Mouse (Mus musculus): ENCODE measurements around the gene Ublcp1. TPM values are rescaled to one million over a fixed set of nuclear protein-coding genes. Genes with fewer than 3 reads are reported as not detected.
"Not testable (repeated sequence)": the region's sequence is repeated elsewhere in the genome, so short reads cannot be mapped to it uniquely, and the experiment has no call there.

The Ublcp1 gene
- total RNA-seq, 2 experiments from 2014 or later, result 43.0 to 43.6 TPM

DNA sequence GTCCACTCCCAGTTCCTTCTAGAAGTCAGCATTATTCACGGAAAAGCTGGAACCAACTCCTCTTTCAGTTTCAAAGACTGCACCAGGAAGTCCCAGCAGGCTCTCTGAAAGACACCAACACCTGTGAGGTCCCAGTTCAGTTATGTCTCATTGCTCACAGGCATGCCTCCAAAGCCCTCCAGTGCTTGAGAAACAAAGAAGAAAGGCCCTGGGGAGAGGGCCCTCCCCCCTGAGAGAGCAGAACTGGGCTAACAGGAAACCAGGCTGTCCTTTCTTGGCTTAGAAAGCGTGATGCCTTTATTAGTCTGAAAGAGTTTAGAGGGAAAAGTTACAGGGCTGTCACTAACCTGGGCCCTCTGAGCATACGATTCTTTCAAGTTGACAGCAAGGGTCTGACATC lies 25.9 kb upstream of the Ublcp1 start:
- no peak for DNase-seq (ENCODE audit: extremely low spot score in 1 of 2, low spot score in 1 of 2)

DNA sequence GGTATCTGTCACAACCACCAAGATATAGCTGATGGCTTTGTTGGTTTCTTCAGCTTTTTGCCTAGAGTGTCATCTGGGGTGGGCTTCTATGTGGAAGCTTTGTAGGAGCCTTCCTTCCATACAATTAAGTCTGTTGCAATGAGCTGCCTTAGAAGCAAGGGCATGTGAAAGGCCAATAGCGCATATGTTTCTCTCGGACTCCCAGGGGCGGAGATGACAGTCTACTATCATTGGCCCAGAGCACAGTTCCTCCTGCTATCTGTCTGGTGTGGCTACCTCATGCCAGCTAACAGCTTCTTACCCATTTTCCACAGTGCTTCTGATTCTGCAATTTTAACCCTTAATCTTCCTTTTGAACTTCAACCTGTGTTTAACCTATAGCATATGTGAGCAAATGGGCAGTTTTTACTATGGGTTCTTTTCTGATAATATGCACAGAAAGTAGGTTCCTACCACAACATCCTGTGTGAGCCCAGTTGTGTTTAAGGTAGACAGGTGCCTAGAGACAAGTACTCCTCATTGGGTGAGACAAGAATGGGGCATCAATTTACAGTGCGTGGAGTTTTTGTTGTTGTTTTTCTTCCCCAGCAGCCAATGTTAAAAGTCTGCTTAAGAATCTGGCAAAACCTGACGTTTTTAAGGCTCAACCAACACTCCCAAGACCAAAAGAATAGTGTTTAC lies 24.5 kb upstream of the Ublcp1 start:
- DNase-seq (ENCODE audit: extremely low spot score in 1 of 2, low spot score in 1 of 2), result no peak

GRCm38 (mm10) chr11:44489117-44489516 lies 18.8 kb upstream of the Ublcp1 start:
- DNase-seq (ENCODE audit: extremely low spot score in 1 of 2, low spot score in 1 of 2), result no peak

- DNase-seq (ENCODE audit: extremely low spot score in 1 of 2, low spot score in 1 of 2), result no peak
Observed at GRCm38 (mm10) chr11:44485089-44485736, 14.9 kb upstream of the Ublcp1 start.

GRCm38 (mm10) chr11:44480246-44480645 lies 9.9 kb upstream of the Ublcp1 start:
- no peak for DNase-seq (ENCODE audit: extremely low spot score in 1 of 2, low spot score in 1 of 2)

- DNase-seq (ENCODE audit: extremely low spot score in 1 of 2, low spot score in 1 of 2), result no peak
Observed at GRCm38 (mm10) chr11:44478382-44478781, 8.1 kb upstream of the Ublcp1 start.

GRCm38 (mm10) chr11:44476445-44476844 lies 6.1 kb upstream of the Ublcp1 start:
- no peak for DNase-seq (ENCODE audit: extremely low spot score in 1 of 2, low spot score in 1 of 2)

GRCm38 (mm10) chr11:44475467-44475866 lies 5.2 kb upstream of the Ublcp1 start:
- no peak for DNase-seq (ENCODE audit: extremely low spot score in 1 of 2, low spot score in 1 of 2)

DNA sequence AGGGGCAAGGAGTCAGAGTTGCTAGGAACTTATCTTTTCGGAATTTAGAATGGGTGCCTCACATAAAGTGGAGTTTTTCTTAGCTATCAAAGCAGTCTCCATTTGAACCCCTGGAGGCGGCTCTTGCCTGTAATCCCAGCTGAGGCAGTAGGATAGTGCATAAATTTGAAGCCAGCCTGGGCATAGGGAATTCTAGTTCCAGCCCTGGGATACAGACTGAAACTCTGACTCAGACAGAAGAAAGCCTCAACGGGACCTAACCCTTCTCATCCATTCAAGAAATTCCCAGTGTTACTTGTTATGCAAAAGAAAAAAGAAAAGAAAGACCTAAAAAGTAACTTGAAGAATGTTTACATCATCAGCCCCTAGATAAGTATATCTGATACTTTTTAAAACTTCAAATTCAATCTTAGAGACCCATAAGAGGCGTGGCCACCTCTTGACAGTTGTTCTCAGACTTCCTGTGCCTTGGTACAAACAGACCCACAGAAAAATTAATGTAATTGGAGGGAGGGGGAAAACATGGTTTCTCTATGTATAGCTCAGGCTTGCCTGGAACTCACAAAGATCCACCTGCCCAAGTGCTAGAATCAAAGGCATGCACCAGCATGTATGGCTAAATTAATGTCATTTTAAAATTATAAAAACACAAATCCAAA lies 1.2 kb upstream of the Ublcp1 start:
- DNase-seq (ENCODE audit: extremely low spot score in 1 of 2, low spot score in 1 of 2), result no peak

DNA sequence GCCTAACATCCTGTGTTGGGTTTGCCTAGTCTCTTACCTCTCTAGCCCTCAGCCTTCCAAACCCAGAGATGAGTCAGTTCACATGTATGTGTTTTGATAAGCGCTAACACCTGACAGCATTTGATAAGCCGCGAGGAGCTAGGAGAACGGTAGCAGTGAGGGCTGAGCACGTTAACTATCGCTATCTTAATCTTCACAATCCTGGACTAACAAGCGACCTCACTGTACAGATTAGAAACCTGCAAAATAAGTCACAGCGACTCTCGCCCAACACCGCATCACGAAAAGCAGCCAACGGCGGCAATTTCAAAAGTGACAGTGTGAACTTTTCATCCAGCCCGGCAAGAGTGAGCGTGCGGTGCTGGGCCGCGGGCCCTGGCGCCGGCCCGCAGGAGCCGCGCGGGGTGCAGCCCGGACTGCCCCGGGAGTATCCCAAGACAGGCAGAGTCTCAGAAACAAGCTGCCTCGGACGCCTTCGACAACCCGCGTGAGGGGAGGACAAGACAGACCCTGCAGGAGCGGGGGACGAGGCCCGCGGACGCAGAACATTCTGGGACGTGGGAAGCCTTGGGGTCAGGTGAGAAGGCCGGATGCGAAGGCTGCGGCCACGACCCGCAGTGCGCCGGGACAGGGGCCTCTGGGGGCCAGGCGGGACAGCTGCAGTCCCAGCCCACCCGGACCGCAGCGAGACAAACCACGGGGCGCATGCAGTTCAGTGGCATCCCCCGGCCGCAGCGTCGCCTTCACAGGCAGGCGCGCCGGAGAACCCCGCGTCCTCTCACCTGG lies 459 bp downstream of the Ublcp1 start:
- no peak for DNase-seq (ENCODE audit: extremely low spot score in 1 of 2, low spot score in 1 of 2)

GRCm38 (mm10) chr11:44468306-44468790 lies 1.9 kb downstream of the Ublcp1 start:
- DNase-seq (ENCODE audit: extremely low spot score in 1 of 2, low spot score in 1 of 2), result no peak

DNA sequence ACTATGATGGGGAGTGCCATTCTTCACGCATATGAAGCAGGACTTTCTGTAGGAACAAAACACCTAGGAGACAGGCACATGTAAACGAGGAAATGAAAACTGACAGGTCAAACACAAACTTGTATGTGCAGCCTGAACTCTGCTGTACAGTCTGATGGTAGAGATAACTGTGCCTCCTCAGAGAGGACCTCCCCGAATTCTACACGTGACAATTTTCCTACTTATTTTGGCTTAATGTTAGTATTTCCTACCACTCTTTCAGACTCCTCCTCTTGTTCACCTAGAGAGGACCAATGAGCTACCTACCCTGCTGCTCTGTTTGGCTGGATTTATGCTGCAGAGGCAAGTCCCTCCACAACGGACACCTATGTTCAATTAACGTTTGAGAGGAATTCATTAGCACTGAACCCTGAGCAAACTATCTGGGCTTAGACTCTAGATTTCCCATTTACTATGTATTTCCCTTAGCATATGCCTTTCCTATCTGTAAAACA lies 3.3 kb downstream of the Ublcp1 start:
- no peak for DNase-seq (ENCODE audit: extremely low spot score in 1 of 2, low spot score in 1 of 2)

DNA sequence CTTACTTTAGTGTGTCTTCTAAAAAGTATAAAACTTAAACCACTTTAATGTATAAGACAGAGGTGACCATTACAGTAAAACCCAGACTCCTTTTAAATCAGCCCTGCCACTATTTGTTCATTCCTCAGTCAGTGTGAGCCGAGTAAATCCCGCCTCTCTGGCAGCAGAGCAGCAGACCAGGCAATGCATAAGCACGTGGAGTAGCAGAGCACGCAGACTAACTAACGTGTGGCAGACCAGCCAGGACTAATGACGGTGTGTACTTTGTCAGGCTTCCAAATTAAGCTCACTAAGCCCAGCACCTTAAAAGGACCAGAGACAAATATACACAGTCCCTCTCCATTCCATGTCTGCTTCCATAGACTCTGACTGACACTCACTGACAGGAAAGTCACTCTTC lies 8.8 kb downstream of the Ublcp1 start:
- DNase-seq (ENCODE audit: extremely low spot score in 1 of 2, low spot score in 1 of 2), result no peak

GRCm38 (mm10) chr11:44453423-44453822 lies 16.9 kb downstream of the Ublcp1 start:
- peak; percentile 35 to 71 for DNase-seq (ENCODE audit: extremely low spot score in 1 of 2, low spot score in 1 of 2)

DNA sequence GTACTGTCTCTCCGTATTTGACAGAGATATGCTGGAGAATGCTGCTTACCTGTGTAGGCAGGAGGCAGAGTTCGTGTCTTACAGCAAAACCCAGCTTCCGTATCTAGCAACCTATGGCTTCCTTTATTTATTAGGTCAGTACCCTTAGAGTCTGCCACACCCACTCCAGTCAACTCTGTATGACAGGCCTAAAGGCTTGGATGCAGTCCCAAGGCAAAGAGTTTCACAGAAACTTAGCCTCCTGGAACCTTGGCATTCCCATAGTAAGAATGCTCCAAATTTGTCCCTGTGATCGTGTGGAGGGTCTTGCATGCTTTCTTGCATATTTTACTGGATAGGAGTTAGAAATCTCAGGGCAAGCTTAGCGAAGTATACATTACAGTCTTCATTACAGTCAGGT lies 18.3 kb downstream of the Ublcp1 start:
- DNase-seq (ENCODE audit: extremely low spot score in 1 of 2, low spot score in 1 of 2), result not testable (repeated sequence)

DNA sequence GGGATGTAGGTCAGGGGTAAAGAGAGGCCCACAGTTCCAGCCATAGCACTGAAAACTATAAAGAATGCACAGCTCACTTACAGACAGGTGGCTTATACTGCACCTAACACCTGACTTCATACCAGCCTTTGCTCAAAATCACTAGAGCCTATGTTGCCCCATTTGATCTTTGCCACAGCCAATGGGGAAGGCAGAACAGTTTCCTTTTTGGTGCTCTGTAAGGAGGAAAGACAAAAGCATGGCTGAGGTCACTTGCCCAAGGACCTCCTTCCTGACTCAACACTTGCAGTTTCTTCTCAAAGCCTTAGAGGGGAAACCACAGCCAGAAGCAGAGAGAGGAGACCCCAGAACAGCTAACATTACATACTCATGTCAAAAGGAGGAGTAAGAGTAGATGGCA lies 19.3 kb downstream of the Ublcp1 start:
- DNase-seq (ENCODE audit: extremely low spot score in 1 of 2, low spot score in 1 of 2), result no peak

DNA sequence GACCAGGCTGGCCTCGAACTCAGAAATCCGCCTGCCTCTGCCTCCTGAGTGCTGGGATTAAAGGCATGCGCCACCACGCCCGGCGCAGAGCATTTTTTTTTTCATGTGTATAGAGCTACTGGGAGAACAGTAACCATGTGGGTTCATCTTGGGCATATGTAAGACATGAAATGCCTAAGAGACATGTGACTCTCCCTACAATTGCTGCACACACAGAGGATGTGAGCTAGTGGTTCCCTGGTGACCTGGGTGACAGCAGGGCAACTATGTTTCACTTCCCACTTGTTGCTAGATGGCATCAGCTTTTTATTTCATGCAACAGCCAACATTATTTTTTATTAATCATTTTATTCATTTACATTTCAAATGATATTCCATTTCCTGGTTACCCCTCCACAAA lies 32.5 kb downstream of the Ublcp1 start:
- no peak for DNase-seq (ENCODE audit: extremely low spot score in 1 of 2, low spot score in 1 of 2)

GRCm38 (mm10) chr11:44430036-44430435 lies 40.3 kb downstream of the Ublcp1 start:
- no peak for DNase-seq (ENCODE audit: extremely low spot score in 1 of 2, low spot score in 1 of 2)

DNA sequence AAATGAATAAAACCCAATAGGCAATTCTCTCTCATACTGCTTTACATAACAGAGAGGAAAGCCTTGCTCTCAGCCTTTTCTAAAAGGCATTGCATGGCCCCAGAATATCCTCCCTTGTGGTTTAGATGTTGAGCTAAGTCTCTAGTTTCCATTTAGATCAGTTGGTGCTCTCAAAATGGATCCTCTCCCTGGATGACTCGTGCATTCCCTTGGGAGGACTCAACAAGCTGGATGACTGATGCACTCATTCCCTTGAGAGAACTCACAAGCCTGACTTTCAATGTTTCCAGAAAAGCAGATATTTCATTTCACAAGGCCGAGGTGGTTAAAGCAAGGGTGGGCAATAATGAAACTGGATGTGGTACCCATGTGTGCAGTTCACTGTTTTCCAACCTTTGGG lies 42.3 kb downstream of the Ublcp1 start:
- DNase-seq (ENCODE audit: extremely low spot score in 1 of 2, low spot score in 1 of 2), result no peak

- DNase-seq (ENCODE audit: extremely low spot score in 1 of 2, low spot score in 1 of 2), result no peak
Observed at GRCm38 (mm10) chr11:44425626-44426025, 44.7 kb downstream of the Ublcp1 start.

- no peak for DNase-seq (ENCODE audit: extremely low spot score in 1 of 2, low spot score in 1 of 2)
Observed at GRCm38 (mm10) chr11:44425006-44425405, 45.3 kb downstream of the Ublcp1 start.
